Mouse (Mus musculus) lung, adult 2 months (tissue): Measurements from ENCODE around the gene Arl6. TPM values are rescaled to one million over a fixed set of nuclear protein-coding genes. Genes with fewer than 3 reads are reported as not detected.

Source experiments
- DNase-seq: peaks from one replicate; pipeline ENCODE4 v3.0.0; 2022
- H3K4me1 ChIP-seq: fragments of 200-500 bp; 2 replicates; pipeline ENCODE4 v1.6.1; 2011; ENCODE audit warnings: low read length; ENCODE audit not compliant: control insufficient read depth, insufficient read depth
- H3K4me3 ChIP-seq: fragments of 200-500 bp; replicated peaks from 2 replicates; pipeline ENCODE3; 2011; ENCODE audit warnings: low read depth, mild to moderate bottlenecking, control low read depth, low read length; ENCODE audit errors: extremely low read depth
- CTCF ChIP-seq: fragments of 200-500 bp; IDR thresholded peaks from 2 replicates; pipeline ENCODE4 v1.5.1; 2011; ENCODE audit warnings: mild to moderate bottlenecking, low read length, control low read depth; ENCODE audit not compliant: insufficient read depth
- POLR2A ChIP-seq: fragments of 200-500 bp; IDR thresholded peaks from 2 replicates; pipeline ENCODE4 v1.6.1; 2011; ENCODE audit warnings: low read depth, mild to moderate bottlenecking, control low read depth, low read length, borderline replicate concordance; ENCODE audit errors: extremely low read depth
- WGBS: fragments of 180-500 bp; shearing (Covaris S2); methylation state at CpG from one replicate; pipeline ENCODE4 v1.1.7; 2018; 5-methylcytosine and 5-hydroxymethylcytosine counted together
- polyA plus RNA-seq: library from polyadenylated mRNA; depleted of rRNA; stranded (reverse); fragments of >200 nt; gene quantifications from 2 replicates; pipeline ENCODE4 v1.2.3, GENCODE M21; 2012; rRNA removed

Gene Arl6
- 2.2 and 4.0 TPM in 2 replicates for polyA plus RNA-seq

GRCm38 (mm10) chr16:59639102-59639691 lies at the start of gene Arl6:
Gene Arl6, minus strand, starts transcription at chr16:59639391.
- peak; percentile 89 for DNase-seq
- TF ChIP-seq CTCF: no peak
- peak; percentile 76; the same call in 1 of the 2 replicates for TF ChIP-seq POLR2A
- peak within 1 kb of the TSS; percentile 81 for H3K4me3 ChIP-seq
- 1% methylated on average over 46 of the region's 46 CpGs for WGBS
- no peaks in the 10 kb centered on the region for H3K4me1 ChIP-seq

DNA sequence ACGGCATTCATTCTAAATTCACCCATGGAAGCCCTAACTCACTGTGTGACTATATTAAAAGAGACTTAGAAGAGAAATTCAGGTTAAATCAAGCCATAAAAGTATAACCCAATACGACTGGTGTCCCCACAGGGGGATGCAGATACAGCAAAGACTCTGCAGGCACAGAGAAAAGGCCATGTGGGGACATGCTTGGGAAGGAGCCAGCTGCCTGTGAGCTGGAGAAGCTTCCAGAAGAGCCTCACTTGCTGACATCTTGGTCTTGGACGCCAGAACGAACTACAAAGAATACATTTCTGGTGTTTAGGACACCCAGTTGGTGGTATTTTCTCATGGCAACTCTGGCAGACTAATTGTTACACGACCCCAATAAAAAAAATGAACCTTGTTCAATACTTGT lies 45.9 kb upstream of the Arl6 start:
- TF ChIP-seq POLR2A (no peak), CTCF (no peak)
- no peak for DNase-seq
- Histone ChIP-seq H3K4me1 (no peaks in the 10 kb centered on the region), H3K4me3 (no peak overlapping the region)
- WGBS: 57% methylated on average over 5 of the region's 5 CpGs

DNA sequence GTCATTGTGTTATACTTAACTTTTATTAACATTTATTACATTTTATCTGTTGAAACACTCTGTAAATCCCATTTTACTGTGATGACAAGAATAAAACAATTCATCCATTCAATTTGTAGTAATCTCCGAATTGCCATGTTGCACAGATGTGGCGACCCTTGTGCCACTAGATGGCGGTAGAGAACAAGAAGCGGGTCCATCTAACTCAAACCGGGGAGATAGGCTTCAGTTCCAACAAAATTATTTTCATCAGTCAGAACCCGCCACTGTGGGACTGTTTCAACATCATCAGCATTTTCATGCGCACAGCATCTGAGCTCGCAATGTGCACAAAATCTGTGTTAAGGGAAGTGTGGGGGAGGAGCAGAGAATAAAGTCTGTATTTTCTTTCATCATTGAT lies 44.2 kb upstream of the Arl6 start:
- 6% methylated on average over 8 of the region's 8 CpGs for WGBS
- Histone ChIP-seq H3K4me3 (no peak overlapping the region), H3K4me1 (no peaks in the 10 kb centered on the region)
- peak; percentile 78 for TF ChIP-seq CTCF
- no peak for TF ChIP-seq POLR2A
- DNase-seq: peak; percentile 17

- no peak overlapping the region for H3K4me3 ChIP-seq
- no peak for DNase-seq
- no peaks in the 10 kb centered on the region for H3K4me1 ChIP-seq
- no peak for TF ChIP-seq POLR2A
- no peak for TF ChIP-seq CTCF
- WGBS: 75% methylated on average over 8 of the region's 8 CpGs
Observed at GRCm38 (mm10) chr16:59682216-59682891, 43.2 kb upstream of the Arl6 start.

GRCm38 (mm10) chr16:59666938-59667337 lies 27.7 kb upstream of the Arl6 start:
- DNase-seq: no peak
- H3K4me3 ChIP-seq: no peak overlapping the region
- H3K4me1 ChIP-seq: no peaks in the 10 kb centered on the region
- 89% methylated on average over 2 of the region's 2 CpGs for WGBS
- TF ChIP-seq CTCF (no peak), POLR2A (no peak)

DNA sequence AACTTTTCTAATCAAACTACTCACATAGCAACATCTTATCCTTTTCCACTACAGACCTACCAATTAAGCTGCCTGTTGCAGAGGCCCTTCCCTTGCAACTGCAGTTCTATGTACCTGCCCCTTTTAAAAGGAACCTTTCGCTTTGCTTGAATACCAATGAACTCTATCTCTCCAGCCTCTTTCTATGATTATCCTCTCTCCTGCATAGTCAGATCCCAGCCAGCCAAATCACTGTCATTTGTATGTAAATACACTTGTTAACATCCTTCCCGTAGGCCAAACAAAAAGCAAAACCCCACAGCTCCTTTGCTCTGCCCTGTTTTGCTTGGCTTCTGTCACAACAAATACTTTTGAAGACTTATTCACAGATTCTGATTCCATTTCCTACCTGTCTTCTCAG lies 4.6 kb upstream of the Arl6 start:
- H3K4me3 ChIP-seq: no peak overlapping the region
- no peaks in the 10 kb centered on the region for H3K4me1 ChIP-seq
- WGBS: 64% methylated on average over 2 of the region's 2 CpGs
- DNase-seq: no peak
- no peak for TF ChIP-seq CTCF

GRCm38 (mm10) chr16:59639985-59640384 lies 794 bp upstream of the Arl6 start:
- H3K4me3 ChIP-seq: no peak overlapping the region
- TF ChIP-seq POLR2A: no peak
- TF ChIP-seq CTCF: no peak
- DNase-seq: no peak
- H3K4me1 ChIP-seq: no peaks in the 10 kb centered on the region
- WGBS: 81% methylated on average over 3 of the region's 3 CpGs

- H3K4me3 ChIP-seq: no peak overlapping the region
- no peaks in the 10 kb centered on the region for H3K4me1 ChIP-seq
- TF ChIP-seq POLR2A (no peak), CTCF (no peak)
- WGBS: 72% methylated on average over 2 of the region's 2 CpGs
- DNase-seq: no peak
Observed at GRCm38 (mm10) chr16:59634598-59634997, 4.6 kb downstream of the Arl6 start.

- peaks cover 2% of the 10 kb centered on the region; the same call in 1 of the 2 replicates for H3K4me1 ChIP-seq
- WGBS: 96% methylated on average over 2 of the region's 2 CpGs
- TF ChIP-seq CTCF (no peak), POLR2A (no peak)
- H3K4me3 ChIP-seq: no peak overlapping the region
- DNase-seq: no peak
Observed at GRCm38 (mm10) chr16:59621554-59621953, 17.6 kb downstream of the Arl6 start.

DNA sequence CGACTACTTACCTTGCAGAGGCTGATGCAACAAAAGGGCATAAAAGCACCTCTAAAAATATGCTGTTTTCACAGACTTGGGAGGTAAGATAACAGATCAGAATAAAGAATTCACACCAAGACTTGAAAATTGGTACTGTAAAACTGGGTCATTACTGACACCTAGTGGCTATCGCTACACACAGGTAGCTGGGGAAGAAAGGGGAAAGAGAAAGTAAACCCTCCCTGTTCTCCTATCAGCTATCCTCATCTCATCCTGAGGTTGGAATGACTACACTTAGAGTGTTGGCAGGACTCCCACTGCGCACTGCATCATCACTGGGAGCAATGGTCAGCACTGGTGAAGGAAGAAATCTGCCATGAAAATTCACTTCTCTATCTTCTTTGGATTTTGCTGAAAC lies 22.0 kb downstream of the Arl6 start:
- WGBS: 26% methylated on average over 3 of the region's 3 CpGs
- no peak for TF ChIP-seq POLR2A
- no peak; the same call in 1 of the 2 replicates for TF ChIP-seq CTCF
- no peak for DNase-seq
- peaks cover 2% of the 10 kb centered on the region; the same call in 1 of the 2 replicates for H3K4me1 ChIP-seq
- no peak overlapping the region for H3K4me3 ChIP-seq
